Mouse (Mus musculus) liver, adult 2 months (tissue): Measurements from ENCODE around the gene Jph2. TPM values are rescaled to one million over a fixed set of nuclear protein-coding genes. Genes with fewer than 3 reads are reported as not detected.

Source experiments
- DNase-seq: peaks from one replicate; pipeline ENCODE4 v3.0.0-alpha.2; 2011; ENCODE audit warnings: low read depth, low spot score; ENCODE audit errors: extremely low read depth
- H3K27ac ChIP-seq: fragments of 200-500 bp; replicated peaks from 2 replicates; pipeline ENCODE4 v1.5.1; 2012; ENCODE audit warnings: low read depth, mild to moderate bottlenecking, control low read depth, inconsistent platforms, low read length; ENCODE audit not compliant: insufficient read depth
- H3K27me3 ChIP-seq: fragments of 200-500 bp; 2 replicates; pipeline ENCODE4 v1.6.1; 2012; ENCODE audit warnings: mild to moderate bottlenecking, moderate library complexity, low read length, inconsistent platforms; ENCODE audit not compliant: control insufficient read depth, insufficient read depth
- H3K36me3 ChIP-seq: fragments of 200-500 bp; 2 replicates; pipeline ENCODE4 v1.6.1; 2012; ENCODE audit warnings: low read length, inconsistent platforms; ENCODE audit not compliant: control insufficient read depth, insufficient read depth
- H3K4me1 ChIP-seq: fragments of 200-500 bp; 2 replicates; pipeline ENCODE4 v1.6.1; 2011; ENCODE audit warnings: low read length; ENCODE audit not compliant: control insufficient read depth, insufficient read depth
- H3K4me3 ChIP-seq: fragments of 200-500 bp; 2 replicates; pipeline ENCODE4 v1.5.1; 2011; ENCODE audit warnings: low read depth, mild to moderate bottlenecking, control low read depth, low read length, moderate library complexity; ENCODE audit not compliant: insufficient read depth
- H3K79me2 ChIP-seq: fragments of 200-500 bp; 2 replicates; pipeline ENCODE4 v1.6.1; 2012; ENCODE audit warnings: inconsistent platforms, mild to moderate bottlenecking, low read length, moderate library complexity; ENCODE audit not compliant: control insufficient read depth, insufficient read depth
- H3K9ac ChIP-seq: fragments of 200-500 bp; 2 replicates; pipeline ENCODE4 v1.6.1; 2012; ENCODE audit warnings: low read depth, mild to moderate bottlenecking, control low read depth, inconsistent platforms, low read length
- CTCF ChIP-seq: fragments of 200-500 bp; IDR thresholded peaks from 2 replicates; pipeline ENCODE4 v1.5.1; 2011; ENCODE audit warnings: low read depth, low read length, control low read depth
- POLR2A ChIP-seq: fragments of 200-500 bp; IDR thresholded peaks from 2 replicates; pipeline ENCODE4 v1.6.1; 2011; ENCODE audit warnings: low read length, control low read depth; ENCODE audit not compliant: insufficient read depth; ENCODE audit errors: extremely low read depth
- WGBS: fragments of 180-500 bp; shearing (Covaris S2); methylation state at CpG from one replicate; pipeline ENCODE4 v1.1.7; 2018; 5-methylcytosine and 5-hydroxymethylcytosine counted together
- polyA plus RNA-seq: library from polyadenylated mRNA; depleted of rRNA; stranded (reverse); fragments of >200 nt; gene quantifications from 2 replicates; pipeline ENCODE4 v1.2.3, GENCODE M21; 2012
- total RNA-seq: library from RNA; depleted of rRNA; stranded (reverse); fragments of >200 nt; gene quantifications from 2 replicates; pipeline ENCODE4 v1.2.3, GENCODE M21; 2014

Jph2 gene
- total and polyA plus RNA-seq, 2 experiments: 0.09 to 0.10 TPM

- no peak overlapping the region for H3K27ac ChIP-seq
- H3K4me1 ChIP-seq: no peaks in the 10 kb centered on the region
- H3K79me2 ChIP-seq: no peaks in the 10 kb centered on the region
- no peak overlapping the region for H3K9ac ChIP-seq
- TF ChIP-seq POLR2A: no peak
- TF ChIP-seq CTCF: no peak
- H3K36me3 ChIP-seq: no peaks in the 10 kb centered on the region
- 85% methylated on average over 5 of the region's 5 CpGs for WGBS
- H3K27me3 ChIP-seq: peaks cover 9% of the 10 kb centered on the region
- no peak overlapping the region for H3K4me3 ChIP-seq
- no peak for DNase-seq
Observed at GRCm38 (mm10) chr2:163379366-163379765, 18.4 kb downstream of the Jph2 start.

- Histone ChIP-seq H3K27ac (no peak overlapping the region), H3K27me3 (peaks cover 9% of the 10 kb centered on the region)
Observed at GRCm38 (mm10) chr2:163376082-163376481, 21.7 kb downstream of the Jph2 start.

GRCm38 (mm10) chr2:163375468-163375867, 22.3 kb downstream of the Jph2 start:
- Histone ChIP-seq H3K4me1 (no peaks in the 10 kb centered on the region), H3K9ac (no peak overlapping the region), H3K4me3 (no peak overlapping the region), H3K27ac (no peak overlapping the region), H3K79me2 (no peaks in the 10 kb centered on the region), H3K27me3 (peaks cover 9% of the 10 kb centered on the region), H3K36me3 (no peaks in the 10 kb centered on the region)
- TF ChIP-seq POLR2A (no peak), CTCF (no peak)
- no peak for DNase-seq
- WGBS: 31% methylated on average over 35 of the region's 35 CpGs

More at GRCm38 (mm10) chr2:163376082-163376481, 21.7 kb downstream of the Jph2 start:
- H3K79me2 ChIP-seq: no peaks in the 10 kb centered on the region
- no peaks in the 10 kb centered on the region for H3K36me3 ChIP-seq
- 36% methylated on average over 33 of the region's 33 CpGs for WGBS
- no peak for TF ChIP-seq POLR2A
- no peak for TF ChIP-seq CTCF
- no peaks in the 10 kb centered on the region for H3K4me1 ChIP-seq
- no peak overlapping the region for H3K9ac ChIP-seq
- no peak overlapping the region for H3K4me3 ChIP-seq
- DNase-seq: no peak

- no peak overlapping the region for H3K4me3 ChIP-seq
- no peaks in the 10 kb centered on the region for H3K36me3 ChIP-seq
- no peaks in the 10 kb centered on the region for H3K4me1 ChIP-seq
- TF ChIP-seq POLR2A (no peak), CTCF (no peak)
- no peaks in the 10 kb centered on the region for H3K79me2 ChIP-seq
- H3K9ac ChIP-seq: no peak overlapping the region
- DNase-seq: no peak
- H3K27me3 ChIP-seq: peaks cover 9% of the 10 kb centered on the region
- no peak overlapping the region for H3K27ac ChIP-seq
- WGBS: 81% methylated on average over 1 of the region's 1 CpGs
Observed at GRCm38 (mm10) chr2:163372627-163373026, 25.2 kb downstream of the Jph2 start.

GRCm38 (mm10) chr2:163370175-163370574, 27.6 kb downstream of the Jph2 start:
- Histone ChIP-seq H3K4me1 (no peaks in the 10 kb centered on the region), H3K36me3 (no peaks in the 10 kb centered on the region), H3K9ac (no peak overlapping the region), H3K79me2 (no peaks in the 10 kb centered on the region), H3K27ac (no peak overlapping the region), H3K4me3 (no peak overlapping the region), H3K27me3 (no peaks in the 10 kb centered on the region)
- DNase-seq: no peak
- WGBS: 65% methylated on average over 4 of the region's 4 CpGs
- TF ChIP-seq POLR2A (no peak), CTCF (no peak)

- no peaks in the 10 kb centered on the region for H3K36me3 ChIP-seq
- no peaks in the 10 kb centered on the region for H3K27me3 ChIP-seq
- H3K4me3 ChIP-seq: no peak overlapping the region
- H3K4me1 ChIP-seq: no peaks in the 10 kb centered on the region
- H3K79me2 ChIP-seq: no peaks in the 10 kb centered on the region
- no peak for TF ChIP-seq CTCF
- no peak for TF ChIP-seq POLR2A
- WGBS: 80% methylated on average over 18 of the region's 18 CpGs
- H3K9ac ChIP-seq: no peak overlapping the region
- DNase-seq: no peak
- H3K27ac ChIP-seq: no peak overlapping the region
Observed at GRCm38 (mm10) chr2:163364785-163365541, 32.8 kb downstream of the Jph2 start.
